Mouse (Mus musculus) liver, postnatal 0 days (tissue): ENCODE data around the gene Gen1. TPM values are rescaled to one million over a fixed set of nuclear protein-coding genes. Genes with fewer than 3 reads are reported as not detected.

Source experiments
- ATAC-seq: fragments of 200-750 bp; cut with Nextera tagmentation; 2 replicates; pipeline ENCODE4 v1.8.0; 2017; ENCODE audit warnings: mild to moderate bottlenecking, moderate library complexity
- DNase-seq: peaks from one replicate; pipeline ENCODE4 v3.0.0-alpha.2; 2016
- H3K27ac ChIP-seq: fragments of 300-500 bp; sonication (generic); 2 replicates; pipeline ENCODE4 v1.5.1; 2014; ENCODE audit warnings: antibody characterized with exemption, moderate library complexity, mild to moderate bottlenecking, low read depth
- H3K27me3 ChIP-seq: fragments of 300-500 bp; sonication (generic); 2 replicates; pipeline ENCODE4 v1.6.1; 2014; ENCODE audit warnings: low read length, control low read depth, mixed read lengths; ENCODE audit not compliant: insufficient read depth
- H3K36me3 ChIP-seq: fragments of 300-500 bp; sonication (generic); replicated peaks from 2 replicates; pipeline ENCODE4 v1.6.1; 2014; ENCODE audit warnings: mild to moderate bottlenecking, control low read depth, low read length, moderate library complexity, mixed read lengths; ENCODE audit not compliant: insufficient read depth
- H3K4me1 ChIP-seq: fragments of 300-500 bp; sonication (generic); 2 replicates; pipeline ENCODE4 v1.6.1; 2014; ENCODE audit warnings: antibody characterized with exemption, mild to moderate bottlenecking, control low read depth; ENCODE audit not compliant: insufficient read depth
- H3K4me2 ChIP-seq: fragments of 300-500 bp; sonication (generic); 2 replicates; pipeline ENCODE4 v1.6.1; 2014; ENCODE audit warnings: low read depth, mild to moderate bottlenecking, low read length, moderate library complexity, mixed read lengths
- H3K4me3 ChIP-seq: fragments of 300-500 bp; sonication (generic); 2 replicates; pipeline ENCODE4 v1.5.1; 2014; ENCODE audit warnings: low read depth, low read length
- H3K9ac ChIP-seq: fragments of 300-500 bp; sonication (generic); replicated peaks from 2 replicates; pipeline ENCODE4 v1.6.1; 2014; ENCODE audit warnings: mild to moderate bottlenecking, moderate library complexity
- H3K9me3 ChIP-seq: fragments of 300-500 bp; sonication (generic); 2 replicates; pipeline ENCODE4 v1.6.1; 2016; ENCODE audit warnings: mild to moderate bottlenecking, control low read depth, low read length, mixed read lengths
- CTCF ChIP-seq: sonication (generic); IDR thresholded peaks from 2 replicates; pipeline ENCODE4 v1.5.1; 2016; ENCODE audit warnings: antibody characterized with exemption, low read depth
- EP300 ChIP-seq: IDR thresholded peaks from 2 replicates; pipeline ENCODE4 v1.6.1; 2016; ENCODE audit warnings: antibody characterized with exemption, low read depth, mild to moderate bottlenecking
- WGBS: fragments of 180-500 bp; shearing (Covaris S2); extraction: QIAGEN DNeasy Blood & Tissue Kit; methylation state at CpG from one replicate; pipeline ENCODE4 v1.1.7; 2014; ENCODE audit not compliant: insufficient replicate concordance; 5-methylcytosine and 5-hydroxymethylcytosine counted together
- polyA plus RNA-seq: library from polyadenylated mRNA; unstranded; fragments of >200 nt; fragmentation: Nextera tagmentation; extraction: Ambion mirVana; gene quantifications from 2 replicates; pipeline ENCODE4 v1.2.1, GENCODE M21; 2015

Gene Gen1
- polyA plus RNA-seq, 1 experiment from 2014 or later: 4.6 TPM

DNA sequence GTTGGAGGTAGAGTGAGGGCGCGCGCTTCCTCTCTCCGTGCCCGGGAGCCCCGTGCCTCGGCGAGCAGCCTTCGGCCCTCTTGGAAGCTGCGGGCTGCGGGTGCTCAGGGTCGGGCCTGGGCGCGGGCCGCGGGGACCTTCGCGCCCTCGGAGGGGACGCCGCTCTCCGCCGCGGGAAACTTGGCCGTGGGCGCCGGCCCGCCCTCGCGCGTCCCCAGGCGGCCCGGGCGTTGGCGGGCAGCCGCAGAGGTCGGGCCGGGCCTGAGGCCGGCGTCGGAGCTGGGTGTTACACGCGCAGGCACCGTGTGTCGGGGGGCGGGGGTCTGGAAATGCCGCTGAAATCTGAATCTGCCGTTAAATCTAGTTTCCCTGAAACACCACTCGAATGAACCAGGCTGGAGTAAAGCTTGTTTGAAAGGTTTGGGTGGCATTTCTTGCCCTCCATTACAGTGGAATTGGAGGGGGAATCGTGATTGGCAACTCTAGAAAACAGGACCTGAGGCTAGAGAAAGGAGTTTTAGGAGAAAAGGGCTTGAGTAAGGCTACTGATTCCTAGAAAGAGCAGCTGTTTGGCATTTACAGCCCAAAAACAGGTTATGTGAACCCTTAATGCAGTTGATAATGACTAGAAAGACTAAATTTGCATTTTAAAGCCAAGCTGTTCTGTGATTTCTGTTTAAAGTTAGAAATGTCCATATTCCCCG, 833 bp upstream of the Gen1 start:
- Histone ChIP-seq H3K9ac (peak overlapping the region; percentile 97), H3K27ac (peak overlapping the region; percentile 97), H3K4me3 (peak overlapping the region; percentile 94), H3K27me3 (no peaks in the 10 kb centered on the region), H3K4me1 (0 out of 2 replicates have a peak, but pooled peaks cover 6% of the 10 kb centered on the region), H3K36me3 (no peaks in the 10 kb centered on the region), H3K9me3 (no peaks in the 10 kb centered on the region), H3K4me2 (peak overlapping the region; percentile 96)
- ATAC-seq: peak; percentile 58
- no peak for DNase-seq
- under 1% methylated on average over 51 of the region's 51 CpGs for WGBS
- TF ChIP-seq EP300 (no peak), CTCF (no peak)

DNA sequence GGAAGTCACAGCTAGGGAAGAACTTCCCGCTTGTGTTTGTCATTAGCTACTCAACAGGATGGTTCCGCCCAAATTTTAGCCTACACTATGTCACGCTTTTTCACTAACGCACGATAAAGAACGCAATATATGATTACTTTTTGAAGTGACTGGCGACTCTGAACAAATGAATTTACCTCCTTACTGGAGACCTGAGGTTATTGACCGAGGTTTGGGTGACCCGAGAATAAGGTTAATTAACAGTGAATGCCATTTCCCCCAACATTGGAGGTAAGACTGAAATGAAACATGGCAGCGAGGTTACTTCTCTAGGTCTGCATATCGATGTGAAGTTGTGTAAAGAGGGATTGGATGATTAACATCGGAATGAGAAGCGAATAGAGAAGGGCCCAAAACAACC, 706 bp downstream of the Gen1 start:
- Histone ChIP-seq H3K4me3 (peak overlapping the region; percentile 94), H3K4me1 (0 out of 2 replicates have a peak, but pooled peaks cover 6% of the 10 kb centered on the region), H3K27me3 (no peaks in the 10 kb centered on the region), H3K27ac (peak overlapping the region; percentile 97), H3K36me3 (no peaks in the 10 kb centered on the region), H3K9ac (peak overlapping the region; percentile 97), H3K4me2 (peak overlapping the region; percentile 96), H3K9me3 (no peaks in the 10 kb centered on the region)
- TF ChIP-seq EP300 (no peak), CTCF (no peak)
- WGBS: 1% methylated on average over 13 of the region's 13 CpGs
- DNase-seq (peak; percentile 12), ATAC-seq (no peak)

GRCm38 (mm10) chr12:11250322-11250721, 15.3 kb downstream of the Gen1 start:
- TF ChIP-seq CTCF: no peak
- no peak for TF ChIP-seq EP300
- ATAC-seq (no peak), DNase-seq (no peak)
- Histone ChIP-seq H3K36me3 (peaks cover 48% of the 10 kb centered on the region), H3K27ac (no peak overlapping the region), H3K4me1 (no peaks in the 10 kb centered on the region), H3K4me3 (no peak overlapping the region), H3K9ac (no peak overlapping the region), H3K9me3 (no peaks in the 10 kb centered on the region), H3K4me2 (no peak overlapping the region), H3K27me3 (no peaks in the 10 kb centered on the region)
- 86% methylated on average over 3 of the region's 3 CpGs for WGBS

GRCm38 (mm10) chr12:11247460-11247859, 18.1 kb downstream of the Gen1 start:
- Histone ChIP-seq H3K4me2 (no peak overlapping the region), H3K9ac (no peak overlapping the region), H3K27ac (no peak overlapping the region), H3K36me3 (peaks cover 40% of the 10 kb centered on the region), H3K4me1 (no peaks in the 10 kb centered on the region), H3K27me3 (no peaks in the 10 kb centered on the region), H3K4me3 (no peak overlapping the region), H3K9me3 (no peaks in the 10 kb centered on the region)
- DNase-seq (no peak), ATAC-seq (no peak)
- 94% methylated on average over 1 of the region's 1 CpGs for WGBS
- TF ChIP-seq EP300 (no peak), CTCF (no peak)

DNA sequence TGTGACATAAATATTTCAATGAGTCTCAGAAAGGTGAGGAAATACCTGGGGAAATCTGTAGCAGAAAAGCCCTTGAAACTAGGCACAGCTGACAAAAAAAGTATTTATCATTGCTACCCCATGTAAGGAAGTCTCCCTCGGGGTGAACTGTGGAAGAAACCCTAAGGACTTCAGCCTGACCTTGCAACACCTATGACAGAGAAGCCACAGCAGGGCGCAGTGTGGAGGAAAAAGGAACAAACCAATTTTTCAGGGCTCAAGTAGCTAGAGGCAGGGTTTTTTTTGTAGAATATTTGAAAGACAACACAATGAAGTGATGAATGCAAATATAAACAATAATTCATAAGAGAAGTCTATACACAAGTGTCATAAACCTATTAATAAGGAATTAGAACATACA, 29.6 kb downstream of the Gen1 start:
- TF ChIP-seq EP300: no peak
- no peak for TF ChIP-seq CTCF
- Histone ChIP-seq H3K9me3 (no peaks in the 10 kb centered on the region), H3K27ac (no peak overlapping the region), H3K4me3 (no peak overlapping the region), H3K36me3 (0 out of 2 replicates have a peak, but pooled peaks cover 2% of the 10 kb centered on the region), H3K9ac (no peak overlapping the region), H3K27me3 (no peaks in the 10 kb centered on the region), H3K4me2 (no peak overlapping the region), H3K4me1 (no peaks in the 10 kb centered on the region)
- 52% methylated on average over 2 of the region's 2 CpGs for WGBS
- ATAC-seq (no peak), DNase-seq (no peak)

- no peaks in the 10 kb centered on the region for H3K9me3 ChIP-seq
- DNase-seq (no peak), ATAC-seq (no peak)
- no peaks in the 10 kb centered on the region for H3K36me3 ChIP-seq
- H3K9ac ChIP-seq: no peak overlapping the region
- no peaks in the 10 kb centered on the region for H3K4me1 ChIP-seq
- H3K27ac ChIP-seq: no peak overlapping the region
- 37% methylated on average over 2 of the region's 2 CpGs for WGBS
- TF ChIP-seq CTCF: no peak
- no peak for TF ChIP-seq EP300
- no peak overlapping the region for H3K4me3 ChIP-seq
- H3K27me3 ChIP-seq: no peaks in the 10 kb centered on the region
- no peak overlapping the region for H3K4me2 ChIP-seq
Measured at GRCm38 (mm10) chr12:11230267-11230666, 35.3 kb downstream of the Gen1 start.
